Mouse (Mus musculus): ENCODE results near the gene Elovl1. TPM values are rescaled to one million over a fixed set of nuclear protein-coding genes. Genes with fewer than 3 reads are reported as not detected.

Gene Elovl1
- total RNA-seq, 2 experiments from 2014 or later = 8.0 to 10.3 TPM

- no peak for DNase-seq
Observed at GRCm38 (mm10) chr4:118428531-118429214, 780 bp downstream of the Elovl1 start.

DNA sequence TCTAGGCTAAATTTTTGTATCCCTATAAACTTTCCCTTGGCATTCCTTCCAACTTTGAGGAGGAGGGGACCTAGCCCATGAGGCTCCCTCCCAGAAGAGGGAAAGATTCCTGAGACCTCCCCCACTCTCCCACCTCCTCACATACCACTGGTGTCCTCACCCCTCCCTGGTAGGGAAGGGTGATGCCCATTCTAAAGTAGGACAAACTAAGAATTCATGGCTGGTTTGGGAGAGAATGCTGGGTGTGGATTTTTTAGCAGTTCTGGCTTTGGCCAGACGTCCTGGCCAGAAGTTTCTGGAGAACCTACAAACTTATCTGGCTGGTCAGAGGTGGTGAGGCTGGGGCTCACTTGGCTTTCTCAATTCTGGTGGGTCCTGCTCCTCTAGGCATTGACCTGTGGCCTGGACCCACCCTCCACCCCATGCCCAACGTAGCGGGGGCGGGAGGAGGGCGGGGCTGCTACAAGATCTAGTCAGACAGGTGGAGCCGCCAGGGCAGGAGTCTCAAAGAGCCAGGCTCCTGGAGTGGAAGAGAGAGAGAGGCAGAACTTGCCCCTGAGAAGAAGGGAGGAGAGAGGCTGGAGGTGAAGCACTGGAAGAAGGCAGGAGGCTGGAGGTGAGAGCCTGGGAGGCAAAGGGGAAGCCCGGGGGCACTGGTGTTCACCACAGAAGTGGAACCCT lies 1.5 kb downstream of the Elovl1 start:
- DNase-seq = no peak

DNA sequence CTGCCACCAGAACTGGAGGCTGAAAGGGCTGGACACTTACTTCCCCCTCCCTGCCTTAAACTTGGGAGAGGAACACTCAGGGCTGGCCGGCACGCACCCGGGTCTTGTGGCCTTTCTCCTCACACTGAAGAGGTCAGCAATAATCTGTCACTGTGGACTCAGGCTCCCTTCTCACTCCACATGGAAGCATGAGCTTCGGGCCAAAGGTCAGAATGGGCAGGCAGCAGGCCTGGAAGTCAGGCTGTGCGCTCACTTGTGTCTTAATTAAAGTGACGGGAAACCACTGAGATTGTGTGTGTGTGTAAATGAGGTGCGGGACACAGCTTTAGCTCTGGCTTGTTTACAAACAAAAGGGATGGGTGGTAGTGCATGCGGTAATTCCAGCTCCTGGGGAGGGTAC lies 4.4 kb downstream of the Elovl1 start:
- no peak for DNase-seq

DNA sequence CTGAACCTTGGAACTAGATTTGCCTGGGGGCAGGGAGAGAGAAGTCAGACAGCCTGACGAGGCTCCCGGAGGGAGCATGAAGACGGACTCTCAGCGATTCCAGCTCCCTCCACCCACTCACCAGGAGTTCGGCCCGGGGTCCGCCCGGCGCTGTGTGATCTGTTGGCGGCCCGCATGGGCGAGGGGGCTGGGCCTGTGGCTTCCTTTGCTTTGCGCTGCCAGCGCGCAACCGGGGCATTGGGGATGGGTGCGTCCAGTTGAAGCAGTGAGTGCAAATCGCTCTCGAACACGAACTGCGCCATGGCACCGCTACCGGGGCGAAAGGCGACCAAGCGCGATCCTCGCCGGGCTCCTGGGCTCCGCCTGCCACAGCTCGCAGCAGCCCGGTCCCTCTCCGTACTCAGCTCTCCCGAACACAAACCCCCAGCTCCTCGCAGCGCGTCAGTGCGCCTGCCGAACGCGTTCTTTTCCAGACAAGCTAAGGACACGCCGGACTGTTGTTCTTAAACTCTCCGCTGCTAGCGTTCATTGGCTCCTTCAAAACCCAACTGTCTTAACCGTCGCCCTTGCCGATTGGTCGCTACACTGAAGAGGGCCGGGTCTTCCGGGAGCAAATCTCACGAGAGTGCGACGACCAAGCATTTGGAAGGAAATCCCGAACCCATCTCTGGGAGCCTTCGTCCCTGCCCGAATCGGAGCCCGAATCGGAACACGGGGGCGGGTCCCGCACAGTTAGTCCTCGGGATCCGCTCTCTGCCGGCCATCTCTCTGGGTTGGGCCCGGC lies 9.1 kb downstream of the Elovl1 start, which contains the start of gene Cdc20:
Gene Cdc20 (minus strand): TSS at position 533 of the 784 bp plus-strand sequence.
- peak; percentile 87 for DNase-seq

GRCm38 (mm10) chr4:118437829-118438253 lies 9.9 kb downstream of the Elovl1 start:
- DNase-seq = no peak

DNA sequence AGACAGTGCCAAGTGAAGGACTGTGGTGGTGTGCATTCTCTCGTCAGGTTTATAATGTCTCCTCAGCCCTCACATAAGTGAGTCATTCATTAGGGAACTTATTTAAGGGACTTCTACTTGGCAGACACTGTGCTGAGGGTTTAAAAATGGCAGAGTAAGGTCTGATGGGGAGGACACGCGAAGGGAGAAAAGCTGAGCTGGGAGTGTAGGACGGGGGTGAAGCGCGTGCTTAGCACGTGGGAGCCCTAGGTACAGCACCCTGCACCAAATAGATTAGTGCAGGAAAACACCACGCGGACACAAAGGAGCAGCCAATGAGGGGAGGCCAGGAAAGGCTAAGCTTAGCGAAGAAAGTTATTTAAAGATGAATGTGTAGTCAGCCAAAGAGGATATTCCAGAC lies 17.2 kb downstream of the Elovl1 start:
- DNase-seq = no peak

DNA sequence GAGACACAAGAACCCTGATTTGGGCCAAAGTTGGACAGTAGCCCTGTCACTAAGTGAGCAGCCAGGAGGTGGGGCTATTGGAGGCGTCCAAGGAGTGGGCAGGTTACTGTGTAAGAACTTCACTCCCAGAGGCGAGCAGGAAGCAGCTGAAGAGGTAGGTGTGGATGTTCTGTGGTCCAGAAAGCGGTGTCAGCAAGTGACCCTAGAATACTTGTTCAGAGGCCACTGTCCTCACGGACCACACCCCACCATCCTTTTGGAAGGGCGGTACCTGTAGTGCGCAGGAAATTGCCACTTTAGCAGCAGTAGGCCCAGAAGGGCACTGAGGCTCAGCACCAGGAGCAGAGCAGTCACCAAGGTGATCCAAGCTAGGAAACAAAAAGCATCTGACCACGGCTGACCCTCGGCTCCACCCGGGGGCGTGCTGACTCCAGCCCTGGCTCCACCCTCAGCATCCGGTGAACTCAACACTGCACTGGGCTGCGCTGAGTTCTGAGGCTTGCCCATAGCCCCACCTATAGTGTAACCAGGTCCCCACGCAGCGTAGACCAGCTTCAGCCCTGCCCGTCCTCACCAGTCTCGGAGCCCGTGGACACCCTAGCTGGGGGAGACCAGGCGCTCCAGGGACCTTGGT lies 18.0 kb downstream of the Elovl1 start:
- DNase-seq = peak; percentile 47

GRCm38 (mm10) chr4:118446415-118447153 lies 18.7 kb downstream of the Elovl1 start:
- DNase-seq = no peak

DNA sequence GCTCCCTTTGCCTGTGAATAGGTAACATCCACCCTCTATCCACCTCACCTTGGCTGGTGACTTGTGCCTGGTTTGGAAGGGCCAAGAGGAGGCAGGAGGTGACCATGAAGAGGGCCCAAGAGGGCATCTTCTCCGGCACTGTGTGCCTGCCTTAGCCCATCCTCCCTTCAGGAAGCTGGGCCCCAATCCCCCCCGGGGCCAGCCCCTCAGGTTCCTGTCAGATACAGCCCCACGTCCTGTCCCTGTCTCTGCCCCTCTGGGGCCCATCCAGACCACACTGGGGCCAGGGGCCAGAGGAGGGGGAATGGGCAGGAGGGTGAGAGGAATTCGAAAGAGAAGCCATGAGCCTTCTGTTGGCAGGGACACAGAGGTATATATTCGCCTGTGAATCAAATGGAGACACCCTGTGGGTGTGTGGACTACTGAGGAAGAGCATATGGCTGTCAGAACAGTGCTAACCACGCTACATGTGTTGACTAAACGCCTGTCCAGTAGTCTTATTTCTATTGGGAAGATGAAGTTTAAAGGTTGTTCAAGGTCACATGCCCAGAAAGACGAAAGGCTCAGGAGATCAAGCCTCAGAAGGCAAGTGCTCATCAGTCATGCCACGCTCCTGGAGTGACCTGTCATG lies 29.6 kb downstream of the Elovl1 start, which contains the start of gene Mpl:
Gene Mpl (minus strand): TSS at position 169 of the 631 bp plus-strand sequence.
- no peak for DNase-seq

DNA sequence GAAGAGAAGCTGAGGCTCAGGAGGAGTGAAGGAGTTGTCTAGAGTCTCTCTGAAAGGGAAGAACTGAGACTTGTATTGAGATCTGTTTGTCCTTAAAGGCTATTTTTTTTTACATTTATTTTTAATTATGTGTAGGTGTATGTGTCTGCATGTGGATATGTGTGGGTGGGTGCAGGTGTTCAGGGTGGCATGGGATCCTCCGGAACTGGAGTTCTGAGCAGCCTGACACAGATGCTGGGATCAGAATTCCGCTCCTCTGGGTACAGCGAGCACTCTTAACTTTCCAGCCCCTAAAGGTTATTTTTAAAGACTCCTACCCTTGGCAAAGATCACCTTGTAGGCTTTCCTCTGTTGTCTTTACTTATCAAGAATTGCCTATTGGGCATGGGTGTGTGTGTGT lies 37.1 kb downstream of the Elovl1 start:
- DNase-seq = no peak

- no peak for DNase-seq
Observed at GRCm38 (mm10) chr4:118465697-118466163, 37.8 kb downstream of the Elovl1 start.

DNA sequence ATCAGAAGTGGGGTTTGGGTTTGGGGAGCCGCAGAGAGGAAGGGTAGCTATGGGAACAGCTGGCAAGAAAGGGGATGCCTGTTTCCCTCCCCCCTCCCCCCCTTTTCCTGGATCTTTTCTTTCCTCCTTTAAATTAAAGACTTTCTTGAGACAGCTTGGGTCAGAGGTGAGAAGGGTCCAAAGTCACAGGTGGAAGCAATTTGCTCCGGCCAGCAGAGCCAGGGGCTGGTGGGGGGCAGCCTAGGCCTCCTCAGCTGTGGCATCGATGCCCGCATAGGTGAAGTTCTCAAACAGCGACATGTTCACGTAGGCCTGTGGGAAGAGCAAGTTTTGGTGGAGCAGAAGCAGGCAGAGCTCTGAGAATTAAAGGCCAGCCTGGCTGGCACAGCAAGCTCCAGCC lies 43.4 kb downstream of the Elovl1 start:
- no peak for DNase-seq

DNA sequence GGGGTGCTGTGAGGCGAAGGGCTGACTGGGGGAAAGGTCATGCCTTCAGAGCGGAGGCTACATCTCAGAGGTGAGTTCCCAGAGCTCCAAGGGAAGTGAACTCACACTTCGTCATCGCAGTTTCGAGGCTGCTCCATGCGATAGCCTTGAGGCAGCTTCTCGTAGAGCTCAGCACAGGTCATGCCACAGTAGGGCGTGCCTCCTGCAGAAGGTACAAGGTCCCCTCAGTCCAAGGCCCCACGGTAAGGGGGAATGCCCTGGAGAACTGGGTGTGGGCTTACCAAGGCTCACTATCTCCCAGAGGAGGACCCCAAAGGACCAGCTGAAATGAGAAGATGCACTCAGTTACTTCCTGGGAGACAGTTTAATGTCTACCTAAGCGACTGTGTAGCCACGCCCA lies 44.8 kb downstream of the Elovl1 start:
- DNase-seq = no peak

GRCm38 (mm10) chr4:118476773-118477530 lies 49.1 kb downstream of the Elovl1 start:
- no peak for DNase-seq

Other genes with a start within 250 kb of the Elovl1 start
- 10 to 100 TPM; 14.7 to 20.9 TPM for gene Kdm4a, start 248.1 kb upstream of the Elovl1 start, total RNA-seq (2021)
- 1 to 10 TPM; 3.7 to 4.8 TPM for gene Ptprf, start 136.7 kb upstream of the Elovl1 start, total RNA-seq (2021)
- 1 to 10 TPM; 5.0 to 6.6 TPM for gene Szt2, start 18.8 kb upstream of the Elovl1 start, total RNA-seq (2021)
- gene Med8, start 18.8 kb upstream of the Elovl1 start, total RNA-seq (2021) = 10 to 100 TPM; 38.4 to 39.7 TPM
- 1 to 10 TPM in 1 of 2 experiments, under 1 TPM in 1; 0.91 to 1.1 TPM for gene Cdc20, start 9.3 kb downstream of the Elovl1 start, total RNA-seq (2021)
- not detected for gene Mpl, start 29.4 kb downstream of the Elovl1 start, total RNA-seq (2021)
- gene Tie1, start 62.0 kb downstream of the Elovl1 start, total RNA-seq (2021) = 10 to 100 TPM; 15.8 to 20.1 TPM
- gene 2610528J11Rik, start 98.9 kb downstream of the Elovl1 start, total RNA-seq (2021) = not detected
- not detected for gene Tmem125, start 116.0 kb downstream of the Elovl1 start, total RNA-seq (2021)
- not detected for gene Cfap57, start 192.7 kb downstream of the Elovl1 start, total RNA-seq (2021)
- 10 to 100 TPM; 25.1 to 26.9 TPM for gene Ebna1bp2, start 192.7 kb downstream of the Elovl1 start, total RNA-seq (2021)
- not detected for gene Olfr62, start 230.9 kb downstream of the Elovl1 start, total RNA-seq (2021)